Comparison of ENCODE assay signal across 28 mouse cellular contexts in genomic region chr17:28283199-28283598, GRCm38 (mm10). TPM values are rescaled to one million over a fixed set of nuclear protein-coding genes. Genes with fewer than 3 reads are reported as not detected.
A peak's percentile ranks its signal among the peaks of the same experiment; 100 is the strongest.
DNase-seq lines count a peak whose midpoint lies in the region; ATAC-seq and TF ChIP-seq lines count a peak whose summit lies in the region.
"Had no signal": no experiment of that assay in that cellular context is flagged by ENCODE, and none has a peak within 500 bp of the region (broad histone marks: within the 10 kb centered on the region; RNA-seq: fewer than 3 reads in every experiment).

No protein-coding gene starts in this region.

- WGBS in liver, adult 2 months, result 44% methylated on average over 10 of the region's 10 CpGs
- WGBS in liver, embryonic 12.5 days (ENCODE audit: insufficient replicate concordance), result 76% methylated on average over 10 of the region's 10 CpGs
- WGBS in small intestine, adult 2 months, result 38% methylated on average over 10 of the region's 10 CpGs
- WGBS in hindbrain, embryonic 14.5 days, result 92% methylated on average over 10 of the region's 10 CpGs

- H3K9ac ChIP-seq in liver, adult 2 months (ENCODE audit: low read depth, low read length), result no peak overlapping the region
- H3K9ac ChIP-seq in liver, embryonic 12.5 days, result no peak overlapping the region
- H3K9ac ChIP-seq in hindbrain, embryonic 14.5 days, result no peak overlapping the region
- H3K9ac ChIP-seq: forebrain, embryonic 13.5 days; heart, embryonic 12.5 days; heart, embryonic 15.5 days; hindbrain, embryonic 13.5 days had no signal

- no peaks in the 10 kb centered on the region for H3K9me3 ChIP-seq in liver, embryonic 12.5 days (replicated peaks)
- H3K9me3 ChIP-seq in hindbrain, embryonic 14.5 days (ENCODE audit: control insufficient read depth, low read length), result no peaks in the 10 kb centered on the region
- H3K9me3 ChIP-seq: forebrain, embryonic 10.5 days; forebrain, embryonic 13.5 days; heart, embryonic 12.5 days; heart, embryonic 15.5 days; hindbrain, embryonic 10.5 days; hindbrain, embryonic 13.5 days had no signal

- H3K4me1 ChIP-seq in liver, adult 2 months (ENCODE audit: control insufficient read depth, insufficient read depth, low read length), result peaks cover 58% of the 10 kb centered on the region
- peaks cover 66% of the 10 kb centered on the region for H3K4me1 ChIP-seq in liver, embryonic 12.5 days
- H3K4me1 ChIP-seq in small intestine, adult 2 months (ENCODE audit: control insufficient read depth, insufficient read depth, insufficient read length, low read length), result peaks cover 80% of the 10 kb centered on the region
- peaks cover 8% of the 10 kb centered on the region; the same call in 1 of the 2 replicates for H3K4me1 ChIP-seq in hindbrain, embryonic 14.5 days (replicated peaks; ENCODE audit: control insufficient read depth, insufficient read depth, low read length)

- H3K27me3 ChIP-seq in liver, adult 2 months (ENCODE audit: control insufficient read depth, insufficient read depth, low read length), result no peaks in the 10 kb centered on the region
- no peaks in the 10 kb centered on the region for H3K27me3 ChIP-seq in liver, embryonic 12.5 days (replicated peaks)
- no peaks in the 10 kb centered on the region for H3K27me3 ChIP-seq in small intestine, adult 2 months (ENCODE audit: control insufficient read depth, insufficient read depth, low read length)
- no peaks in the 10 kb centered on the region for H3K27me3 ChIP-seq in hindbrain, embryonic 14.5 days (ENCODE audit: control insufficient read depth, insufficient read depth, low read length)
- H3K27me3 ChIP-seq: forebrain, embryonic 13.5 days; heart, embryonic 12.5 days; heart, embryonic 15.5 days; hindbrain, embryonic 13.5 days had no signal

- H3K27ac ChIP-seq in liver, adult 2 months (replicated peaks; ENCODE audit: insufficient read depth, low read depth, low read length), result peak overlapping the region; percentile 1; the same call in 1 of the 2 replicates
- H3K27ac ChIP-seq in liver, embryonic 12.5 days, result no peak overlapping the region
- peak overlapping the region; percentile 88 for H3K27ac ChIP-seq in small intestine, adult 2 months (ENCODE audit: insufficient read depth, low read depth, low read length)
- no peak overlapping the region for H3K27ac ChIP-seq in hindbrain, embryonic 14.5 days
- H3K27ac ChIP-seq: forebrain, embryonic 10.5 days; forebrain, embryonic 13.5 days; heart, embryonic 15.5 days; hindbrain, embryonic 10.5 days; hindbrain, embryonic 13.5 days; hindbrain, postnatal 0 days had no signal

- no peak overlapping the region for H3K4me3 ChIP-seq in liver, adult 2 months (ENCODE audit: insufficient read depth, low read depth, low read length)
- H3K4me3 ChIP-seq in liver, embryonic 12.5 days, result no peak overlapping the region
- H3K4me3 ChIP-seq in small intestine, adult 2 months (ENCODE audit: low read depth, low read length), result no peak overlapping the region
- no peak overlapping the region for H3K4me3 ChIP-seq in hindbrain, embryonic 14.5 days (replicated peaks; ENCODE audit: low read length)
- H3K4me3 ChIP-seq: forebrain, embryonic 10.5 days; forebrain, embryonic 13.5 days; heart, embryonic 12.5 days; heart, embryonic 15.5 days; hindbrain, embryonic 10.5 days; hindbrain, embryonic 13.5 days had no signal

- no peak for ATAC-seq in liver, embryonic 12.5 days
- ATAC-seq in granulocyte monocyte progenitor cell, adult 5-6 weeks (replicated peaks; ENCODE audit: poor library complexity, severe bottlenecking), result peak; percentile 54
- no peak for ATAC-seq in hindbrain, embryonic 14.5 days (ENCODE audit: low FRiP score)
- ATAC-seq: activated CD4-positive, CD25-positive, alpha-beta regulatory T cell, adult 4 months; CD4-positive, CD25-positive, alpha-beta regulatory T cell, adult 4 months; forebrain, embryonic 13.5 days; forebrain, embryonic 16.5 days; hindbrain, postnatal 0 days; inflammation-experienced regulatory T-cells, adult 6 months had no signal

- H3K4me2 ChIP-seq in liver, embryonic 12.5 days, result no peak overlapping the region
- H3K4me2 ChIP-seq in hindbrain, embryonic 14.5 days (replicated peaks), result no peak overlapping the region
- H3K4me2 ChIP-seq: forebrain, embryonic 13.5 days; heart, embryonic 12.5 days; heart, embryonic 15.5 days; hindbrain, embryonic 13.5 days had no signal

- no peaks in the 10 kb centered on the region for H3K36me3 ChIP-seq in liver, adult 2 months (ENCODE audit: control insufficient read depth, insufficient read depth, low read length)
- peaks cover 14% of the 10 kb centered on the region for H3K36me3 ChIP-seq in liver, embryonic 12.5 days
- peaks cover 12% of the 10 kb centered on the region for H3K36me3 ChIP-seq in small intestine, adult 2 months (ENCODE audit: control insufficient read depth, insufficient read depth, low read length)
- H3K36me3 ChIP-seq in hindbrain, embryonic 14.5 days (replicated peaks; ENCODE audit: control insufficient read depth, insufficient read depth), result no peaks in the 10 kb centered on the region
- H3K36me3 ChIP-seq: forebrain, embryonic 10.5 days; heart, embryonic 15.5 days; hindbrain, embryonic 13.5 days had no signal

- no peak for TF ChIP-seq CTCF in liver, adult 2 months (IDR thresholded peaks at IDR 0.05; ENCODE audit: low read depth, low read length)
- TF ChIP-seq CTCF in small intestine, adult 2 months (IDR thresholded peaks at IDR 0.05; ENCODE audit: extremely low read depth, insufficient read length, insufficient replicate concordance, low read depth, low read length), result no peak

- DNase-seq in liver, adult 2 months (ENCODE audit: extremely low read depth, low read depth, low spot score), result peak; percentile 61
- DNase-seq in adipocyte (ENCODE audit: low spot score), result peak; percentile 29
- no peak for DNase-seq in heart, adult 11 months
- no peak for DNase-seq in hindbrain, embryonic 14.5 days (ENCODE audit: low spot score)
- DNase-seq: adrenal gland, postnatal 10 days; cerebellum, adult 11-12 months; cerebellum, adult 8-10 months; cerebellum, postnatal 10 days; cerebellum, postnatal 36 days; gastrocnemius, postnatal 10 days; gastrocnemius, postnatal 36 days; heart, adult 18-20 months; heart, postnatal 10 days; heart, postnatal 36 days had no signal

- TF ChIP-seq POLR2A in liver, adult 2 months (IDR thresholded peaks at IDR 0.05; ENCODE audit: extremely low read depth, insufficient read depth, low read length), result no peak
- TF ChIP-seq POLR2A in small intestine, adult 2 months (IDR thresholded peaks at IDR 0.05; ENCODE audit: low read depth, low read length), result no peak

- peaks cover 25% of the 10 kb centered on the region; the same call in 1 of the 2 replicates for H3K79me2 ChIP-seq in liver, adult 2 months (ENCODE audit: control insufficient read depth, insufficient read depth, low read length)

RNA-seq across cellular contexts. Expression of gene Fance, which starts 30.1 kb away (rescaled TPM):
- total RNA-seq in liver, adult 2 months (2014; rRNA removed), result 6.6 and 9.1 TPM in 2 replicates
- 6.4 and 6.8 TPM in 2 replicates for polyA plus RNA-seq in liver, adult 2 months (2012; rRNA removed)
- polyA plus RNA-seq in liver, embryonic 12.5 days (2016; fragmentation: Nextera tagmentation; extraction: Ambion mirVana), result 18.8 and 22.1 TPM in 2 replicates
- 41.7 and 47.9 TPM in 2 replicates for total RNA-seq in granulocyte monocyte progenitor cell, adult 5-6 weeks (2014; fragmentation: Nextera tagmentation)
- 15.0 and 16.4 TPM in 2 replicates for total RNA-seq in granulocyte monocyte progenitor cell, adult 5-6 weeks (2017)
- 13.3 and 16.6 TPM in 2 replicates for polyA plus RNA-seq in small intestine, adult 2 months (2012; rRNA removed)
- 22.0 and 22.6 TPM in 2 replicates for polyA plus RNA-seq in hindbrain, embryonic 14.5 days (2014; fragmentation: Nextera tagmentation; extraction: Ambion mirVana)

RNA-seq across cellular contexts. Expression of gene Rpl10a, which starts 45.1 kb away (rescaled TPM):
- total RNA-seq in liver, adult 2 months (2014; rRNA removed), result 497 and 711 TPM in 2 replicates
- polyA plus RNA-seq in liver, adult 2 months (2012; rRNA removed), result 1,137 and 1,616 TPM in 2 replicates
- polyA plus RNA-seq in liver, embryonic 12.5 days (2016; fragmentation: Nextera tagmentation; extraction: Ambion mirVana), result 472 and 487 TPM in 2 replicates
- 2,618 and 3,063 TPM in 2 replicates for total RNA-seq in granulocyte monocyte progenitor cell, adult 5-6 weeks (2014; fragmentation: Nextera tagmentation)
- 785 and 838 TPM in 2 replicates for total RNA-seq in granulocyte monocyte progenitor cell, adult 5-6 weeks (2017)
- 1,432 and 2,365 TPM in 2 replicates for polyA plus RNA-seq in small intestine, adult 2 months (2012; rRNA removed)
- polyA plus RNA-seq in hindbrain, embryonic 14.5 days (2014; fragmentation: Nextera tagmentation; extraction: Ambion mirVana), result 370 and 441 TPM in 2 replicates

RNA-seq across cellular contexts. Expression of gene Ppard, which starts 50.7 kb away (rescaled TPM):
- 3.0 and 3.2 TPM in 2 replicates for total RNA-seq in liver, adult 2 months (2014; rRNA removed)
- 9.7 and 13.7 TPM in 2 replicates for polyA plus RNA-seq in liver, adult 2 months (2012; rRNA removed)
- polyA plus RNA-seq in liver, embryonic 12.5 days (2016; fragmentation: Nextera tagmentation; extraction: Ambion mirVana), result 2.0 and 2.1 TPM in 2 replicates
- total RNA-seq in granulocyte monocyte progenitor cell, adult 5-6 weeks (2014; fragmentation: Nextera tagmentation), result 8.4 and 8.8 TPM in 2 replicates
- 0.34 and 5.6 TPM in 2 replicates for total RNA-seq in granulocyte monocyte progenitor cell, adult 5-6 weeks (2017)
- 118 and 203 TPM in 2 replicates for polyA plus RNA-seq in small intestine, adult 2 months (2012; rRNA removed)
- polyA plus RNA-seq in hindbrain, embryonic 14.5 days (2014; fragmentation: Nextera tagmentation; extraction: Ambion mirVana), result 1.6 and 1.8 TPM in 2 replicates

Comparison
In these comparisons a context has a peak if more than half of its experiments do, and no peak if none do; other contexts are left out.
1. H3K27ac ChIP-seq: peak in liver, adult 2 months (single experiment) and small intestine, adult 2 months (single experiment); none in liver, embryonic 12.5 days (single experiment) and hindbrain, embryonic 14.5 days (single experiment).
2. DNase-seq: peak in liver, adult 2 months (single experiment) and adipocyte (single experiment); none in heart, adult 11 months (single experiment) and hindbrain, embryonic 14.5 days (single experiment).